Mouse (Mus musculus) heart, postnatal 0 days (tissue): Measurements from ENCODE around the gene Map3k19.

Source experiments
- CTCF ChIP-seq: IDR thresholded peaks from 2 replicates; pipeline ENCODE4 v1.5.1; 2016; ENCODE audit warnings: antibody characterized with exemption, control low read depth, low read depth
- EP300 ChIP-seq: IDR thresholded peaks from 2 replicates; pipeline ENCODE4 v1.6.1; 2016; ENCODE audit warnings: antibody characterized with exemption, low read depth

DNA sequence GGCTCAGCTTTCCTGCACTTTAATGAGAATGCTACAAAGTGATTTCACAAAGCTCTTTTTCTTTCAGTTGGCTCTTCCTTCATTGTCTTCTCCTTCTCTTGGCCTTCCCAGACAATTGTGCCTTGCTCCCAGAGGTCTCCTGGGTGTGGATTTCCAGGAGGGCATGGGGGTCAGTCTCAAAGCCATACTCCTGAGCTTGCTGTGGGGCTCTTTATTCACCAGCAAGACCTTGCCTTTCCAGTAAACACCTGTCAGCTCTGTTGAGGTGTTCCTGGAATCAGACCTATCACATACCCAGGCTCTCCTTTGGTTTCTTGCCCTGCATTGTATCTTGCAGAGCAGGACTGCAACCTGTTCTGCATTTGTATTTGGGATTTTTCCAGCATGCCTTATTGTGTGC, 71.0 kb downstream of the Map3k19 start:
- TF ChIP-seq EP300 (no peak), CTCF (no peak)
